Mouse (Mus musculus): ENCODE measurements around the gene Ndrg4. TPM values are rescaled to one million over a fixed set of nuclear protein-coding genes. Genes with fewer than 3 reads are reported as not detected.

Gene Ndrg4
- total RNA-seq (2012; rRNA removed), result 9.4 and 12.1 TPM in 2 replicates

DNA sequence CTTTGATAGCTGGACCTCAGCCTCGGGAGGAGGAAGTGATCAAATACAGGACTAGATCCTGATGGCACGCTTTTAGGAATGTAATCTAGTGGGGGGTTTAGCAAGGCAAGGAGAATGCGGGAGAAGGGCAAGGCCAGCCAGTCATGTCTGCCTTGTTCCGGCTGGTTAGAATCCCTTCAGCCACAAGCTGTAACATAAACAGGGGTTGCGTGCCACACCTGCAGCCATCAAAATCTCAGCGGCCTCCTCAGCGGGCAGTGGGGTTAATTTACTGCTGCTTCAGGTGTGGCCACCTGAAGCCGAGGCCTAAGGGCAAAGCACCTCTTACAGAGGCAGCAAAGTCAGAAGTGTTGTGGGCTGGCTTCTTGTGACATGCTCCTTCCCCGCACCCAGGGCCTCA, at the start of gene Ndrg4:
Gene Ndrg4, plus strand, starts transcription at position 350 of the 400 bp plus-strand sequence.
- TF ChIP-seq ZNF384 (IDR thresholded peaks at IDR 0.05; ENCODE audit: low read depth, low read length) (no peak), HCFC1 (IDR thresholded peaks at IDR 0.05; ENCODE audit: borderline replicate concordance, insufficient read depth, low read length) (no peak), MAFK (IDR thresholded peaks at IDR 0.05; ENCODE audit: insufficient read depth, low read depth, low read length) (no peak), CHD2 (IDR thresholded peaks at IDR 0.05; ENCODE audit: low read depth, low read length) (no peak), ZC3H11A (IDR thresholded peaks at IDR 0.05; ENCODE audit: borderline replicate concordance, low read depth, low read length) (no peak)
- H3K4me3 ChIP-seq (ENCODE audit: insufficient read depth in 1 of 2, low read depth in 1 of 2, low read length in 2 of 2, poor library complexity in 1 of 2, severe bottlenecking in 1 of 2), result peak within 1 kb of the TSS; percentile 70 to 88
- H3K9me3 ChIP-seq (ENCODE audit: control insufficient read depth, insufficient read depth, low read depth, low read length), result no peaks in the 10 kb centered on the region
- H3K36me3 ChIP-seq (ENCODE audit: control insufficient read depth, insufficient read depth, low read length, poor library complexity, severe bottlenecking), result no peaks in the 10 kb centered on the region
- DNase-seq (ENCODE audit: low read depth, low spot score), result no peak
- in situ Hi-C loops (cut with MboI; ENCODE audit: low sequenced_read_pairs in 2 of 2, unreplicated experiment in 2 of 2), result no loop called here
- peak within 1 kb of the TSS; percentile 51; the same call in 1 of the 2 replicates for H3K9ac ChIP-seq (ENCODE audit: insufficient read depth, low read depth, low read length, poor library complexity, severe bottlenecking)
- peaks cover 0 to 6% of the 10 kb centered on the region in 2 experiments; a peak in 1 of 4 replicates for H3K4me1 ChIP-seq (ENCODE audit: control insufficient read depth in 2 of 2, insufficient read depth in 2 of 2, low read length in 2 of 2, poor library complexity in 1 of 2)
- H3K27ac ChIP-seq (ENCODE audit: insufficient read depth, low read depth, low read length, poor library complexity, severe bottlenecking), result no peak within 1 kb of the TSS

- TF ChIP-seq HCFC1 (IDR thresholded peaks at IDR 0.05; ENCODE audit: borderline replicate concordance, insufficient read depth, low read length), result no peak
- no peaks in the 10 kb centered on the region for H3K4me1 ChIP-seq (ENCODE audit: control insufficient read depth in 2 of 2, insufficient read depth in 2 of 2, low read length in 2 of 2, poor library complexity in 1 of 2)
- no peak overlapping the region for H3K4me3 ChIP-seq (ENCODE audit: insufficient read depth in 1 of 2, low read depth in 1 of 2, low read length in 2 of 2, poor library complexity in 1 of 2, severe bottlenecking in 1 of 2)
- no peak overlapping the region for H3K9ac ChIP-seq (ENCODE audit: insufficient read depth, low read depth, low read length, poor library complexity, severe bottlenecking)
- no peaks in the 10 kb centered on the region for H3K9me3 ChIP-seq (ENCODE audit: control insufficient read depth, insufficient read depth, low read depth, low read length)
- in situ Hi-C loops (cut with MboI; ENCODE audit: low sequenced_read_pairs in 2 of 2, unreplicated experiment in 2 of 2), result no loop called here
- no peak for DNase-seq (ENCODE audit: low read depth, low spot score)
- H3K36me3 ChIP-seq (ENCODE audit: control insufficient read depth, insufficient read depth, low read length, poor library complexity, severe bottlenecking), result peaks cover 2% of the 10 kb centered on the region; the same call in 1 of the 2 replicates
- no peak overlapping the region for H3K27ac ChIP-seq (ENCODE audit: insufficient read depth, low read depth, low read length, poor library complexity, severe bottlenecking)
These were observed 43.9 kb upstream of the Ndrg4 start for GRCm38 (mm10) chr8:95632840-95633239.

DNA sequence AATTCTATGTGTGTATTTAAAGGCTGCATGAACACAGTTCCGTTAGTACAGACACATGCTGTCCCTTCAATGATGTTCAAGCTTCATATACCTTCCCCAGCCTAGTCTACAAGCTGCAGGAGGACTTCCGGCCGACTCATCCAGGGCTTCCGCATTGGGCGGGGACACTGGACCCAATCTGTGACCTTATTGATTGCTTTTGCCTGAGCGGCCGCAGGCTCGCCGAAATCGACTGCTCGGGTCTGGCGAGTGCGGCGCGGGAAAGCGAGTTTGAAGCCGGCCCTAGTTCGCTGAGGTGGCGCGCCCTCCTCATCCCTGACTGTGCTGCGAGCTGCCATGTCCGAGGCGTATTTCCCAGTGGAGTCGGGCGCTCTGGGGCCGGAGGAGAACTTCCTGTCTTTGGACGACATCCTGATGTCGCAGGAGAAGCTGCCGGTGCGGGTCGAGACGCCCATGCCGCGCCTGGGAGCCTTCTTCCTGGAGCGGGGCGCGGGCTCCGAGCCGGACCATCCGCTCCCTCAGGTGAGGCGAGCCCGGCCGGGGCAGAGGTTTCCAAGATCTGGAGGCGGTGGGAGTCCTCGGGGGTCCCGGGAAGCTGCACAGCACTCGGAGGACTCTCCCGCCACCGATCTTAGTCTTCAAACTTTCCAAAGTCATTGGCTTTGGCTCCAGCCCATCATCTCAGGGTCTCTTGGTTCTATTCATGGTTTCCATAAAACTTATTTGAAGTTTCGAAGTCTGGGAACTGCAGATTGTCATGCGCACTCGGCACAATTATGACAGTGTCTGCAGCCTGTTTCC, 43.3 kb upstream of the Ndrg4 start, which contains the start of gene Gins3:
Gene Gins3, plus strand, starts transcription at position 192 of the 801 bp plus-strand sequence.
- peak; percentile 92 for DNase-seq (ENCODE audit: low read depth, low spot score)
- Histone ChIP-seq H3K36me3 (ENCODE audit: control insufficient read depth, insufficient read depth, low read length, poor library complexity, severe bottlenecking) (peaks cover 2% of the 10 kb centered on the region), H3K9me3 (ENCODE audit: control insufficient read depth, insufficient read depth, low read depth, low read length) (no peaks in the 10 kb centered on the region), H3K27ac (ENCODE audit: insufficient read depth, low read depth, low read length, poor library complexity, severe bottlenecking) (no peak within 1 kb of the TSS), H3K4me1 (ENCODE audit: control insufficient read depth in 2 of 2, insufficient read depth in 2 of 2, low read length in 2 of 2, poor library complexity in 1 of 2) (no peaks in the 10 kb centered on the region), H3K4me3 (ENCODE audit: insufficient read depth in 1 of 2, low read depth in 1 of 2, low read length in 2 of 2, poor library complexity in 1 of 2, severe bottlenecking in 1 of 2) (peak within 1 kb of the TSS; percentile 80 to 95), H3K9ac (ENCODE audit: insufficient read depth, low read depth, low read length, poor library complexity, severe bottlenecking) (peak within 1 kb of the TSS; percentile 90)
- in situ Hi-C loops (cut with MboI; ENCODE audit: low sequenced_read_pairs in 2 of 2, unreplicated experiment in 2 of 2), result no loop called here
- peak; percentile 86 for TF ChIP-seq HCFC1 (IDR thresholded peaks at IDR 0.05; ENCODE audit: borderline replicate concordance, insufficient read depth, low read length)
- no peak for TF ChIP-seq CHD2 (IDR thresholded peaks at IDR 0.05; ENCODE audit: low read depth, low read length)
- TF ChIP-seq MAFK (IDR thresholded peaks at IDR 0.05; ENCODE audit: insufficient read depth, low read depth, low read length), result peak; percentile 34; the same call in 1 of the 2 replicates
- no peak for TF ChIP-seq ZC3H11A (IDR thresholded peaks at IDR 0.05; ENCODE audit: borderline replicate concordance, low read depth, low read length)
- no peak for TF ChIP-seq ZNF384 (IDR thresholded peaks at IDR 0.05; ENCODE audit: low read depth, low read length)

DNA sequence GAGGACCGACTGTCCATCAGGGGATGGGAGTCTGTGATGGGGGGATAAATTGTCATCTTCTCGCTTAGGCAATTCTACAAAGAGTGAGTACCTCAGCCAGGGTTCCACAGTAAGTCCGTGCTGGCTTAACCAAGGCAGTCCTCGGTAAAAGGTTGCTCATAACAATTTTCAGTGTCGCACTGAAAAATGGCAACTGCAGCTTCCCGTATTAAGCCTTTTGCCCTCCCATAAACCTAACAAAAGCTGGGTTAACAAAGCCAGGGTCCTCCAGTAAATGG, 42.8 kb upstream of the Ndrg4 start:
- H3K9me3 ChIP-seq (ENCODE audit: control insufficient read depth, insufficient read depth, low read depth, low read length), result no peaks in the 10 kb centered on the region
- H3K4me1 ChIP-seq (ENCODE audit: control insufficient read depth in 2 of 2, insufficient read depth in 2 of 2, low read length in 2 of 2, poor library complexity in 1 of 2), result no peaks in the 10 kb centered on the region
- peak overlapping the region; percentile 80 to 95 for H3K4me3 ChIP-seq (ENCODE audit: insufficient read depth in 1 of 2, low read depth in 1 of 2, low read length in 2 of 2, poor library complexity in 1 of 2, severe bottlenecking in 1 of 2)
- H3K36me3 ChIP-seq (ENCODE audit: control insufficient read depth, insufficient read depth, low read length, poor library complexity, severe bottlenecking), result peaks cover 2% of the 10 kb centered on the region
- peak overlapping the region; percentile 90 for H3K9ac ChIP-seq (ENCODE audit: insufficient read depth, low read depth, low read length, poor library complexity, severe bottlenecking)
- DNase-seq (ENCODE audit: low read depth, low spot score), result no peak
- H3K27ac ChIP-seq (ENCODE audit: insufficient read depth, low read depth, low read length, poor library complexity, severe bottlenecking), result no peak overlapping the region
- no peak for TF ChIP-seq CHD2 (IDR thresholded peaks at IDR 0.05; ENCODE audit: low read depth, low read length)
- TF ChIP-seq HCFC1 (IDR thresholded peaks at IDR 0.05; ENCODE audit: borderline replicate concordance, insufficient read depth, low read length), result no peak
- no peak for TF ChIP-seq ZC3H11A (IDR thresholded peaks at IDR 0.05; ENCODE audit: borderline replicate concordance, low read depth, low read length)
- TF ChIP-seq MAFK (IDR thresholded peaks at IDR 0.05; ENCODE audit: insufficient read depth, low read depth, low read length), result no peak
- TF ChIP-seq ZNF384 (IDR thresholded peaks at IDR 0.05; ENCODE audit: low read depth, low read length), result no peak
- in situ Hi-C loops (cut with MboI; ENCODE audit: low sequenced_read_pairs in 2 of 2, unreplicated experiment in 2 of 2), result no loop called here
